Mouse (Mus musculus) cerebellum, postnatal 4 days (tissue): Measurements from ENCODE around the gene Pitpna.

Experiments used
- DNase-seq, 2 experiments: peaks; one replicate each; pipeline ENCODE4 v3.0.0; 2022; ENCODE audit warnings: low spot score in 2 of 2, mixed read lengths in 1 of 2

Gene Pitpna

GRCm38 (mm10) chr11:75631561-75632225, 43.8 kb downstream of the Pitpna start:
- no peak for DNase-seq

GRCm38 (mm10) chr11:75632921-75633320, 45.0 kb downstream of the Pitpna start:
- no peak for DNase-seq

DNA sequence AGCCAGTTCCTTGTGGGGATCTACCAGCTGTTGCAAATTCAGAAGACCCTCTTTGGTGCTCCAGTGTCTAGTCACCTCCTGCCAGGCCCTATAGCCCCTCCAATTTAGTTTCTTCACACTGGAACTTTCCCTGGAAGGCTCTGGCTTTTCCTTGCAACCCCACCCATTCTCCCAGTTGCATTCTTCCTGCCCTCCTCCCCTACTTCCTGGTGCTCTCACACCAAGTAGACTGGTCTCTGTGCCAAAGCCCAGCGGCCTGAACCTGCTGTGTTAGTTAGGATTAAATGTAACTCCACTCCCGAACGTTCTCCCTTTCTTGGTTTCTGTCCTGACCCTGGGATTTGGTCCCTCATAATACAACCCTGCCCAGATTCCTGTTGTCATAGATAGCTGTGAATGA, 46.9 kb downstream of the Pitpna start:
- no peak for DNase-seq

- no peak for DNase-seq
Measured at GRCm38 (mm10) chr11:75635315-75635714, 47.4 kb downstream of the Pitpna start.

DNA sequence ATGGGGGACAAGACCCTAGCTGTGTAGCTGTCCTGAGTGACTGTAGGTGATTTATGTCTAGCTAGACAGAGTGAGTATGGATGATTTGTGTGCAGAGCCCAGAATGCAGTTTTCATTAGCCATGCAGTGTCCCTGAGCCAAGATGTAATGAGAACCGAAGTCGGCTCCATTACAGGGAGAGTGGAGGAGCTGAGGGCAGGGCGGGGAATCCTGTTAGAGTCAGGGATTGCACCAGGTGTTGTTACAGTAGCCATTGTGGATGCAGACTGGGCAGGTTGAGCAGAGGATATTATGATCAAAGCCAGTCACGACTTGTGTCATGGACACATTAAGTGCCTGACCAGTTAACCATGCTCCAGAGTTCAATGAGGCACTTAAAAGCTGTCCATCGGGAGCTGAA, 55.4 kb downstream of the Pitpna start:
- DNase-seq = no peak

- no peak for DNase-seq
Measured at GRCm38 (mm10) chr11:75644684-75645083, 56.8 kb downstream of the Pitpna start.

- peak in 1 of 2 experiments; percentile 43 for DNase-seq
Measured at GRCm38 (mm10) chr11:75647681-75648211, 59.8 kb downstream of the Pitpna start.

GRCm38 (mm10) chr11:75649155-75649561, 61.3 kb downstream of the Pitpna start:
- DNase-seq = no peak

GRCm38 (mm10) chr11:75650311-75650710, 62.4 kb downstream of the Pitpna start, which contains the start of gene Myo1c:
Myo1c (plus strand) TSS chr11:75650504.
- DNase-seq = no peak

- DNase-seq = no peak
Measured at GRCm38 (mm10) chr11:75650958-75651425, 63.1 kb downstream of the Pitpna start.

- peak; percentile 41 to 55 for DNase-seq
Measured at GRCm38 (mm10) chr11:75651426-75652221, 63.7 kb downstream of the Pitpna start.

DNA sequence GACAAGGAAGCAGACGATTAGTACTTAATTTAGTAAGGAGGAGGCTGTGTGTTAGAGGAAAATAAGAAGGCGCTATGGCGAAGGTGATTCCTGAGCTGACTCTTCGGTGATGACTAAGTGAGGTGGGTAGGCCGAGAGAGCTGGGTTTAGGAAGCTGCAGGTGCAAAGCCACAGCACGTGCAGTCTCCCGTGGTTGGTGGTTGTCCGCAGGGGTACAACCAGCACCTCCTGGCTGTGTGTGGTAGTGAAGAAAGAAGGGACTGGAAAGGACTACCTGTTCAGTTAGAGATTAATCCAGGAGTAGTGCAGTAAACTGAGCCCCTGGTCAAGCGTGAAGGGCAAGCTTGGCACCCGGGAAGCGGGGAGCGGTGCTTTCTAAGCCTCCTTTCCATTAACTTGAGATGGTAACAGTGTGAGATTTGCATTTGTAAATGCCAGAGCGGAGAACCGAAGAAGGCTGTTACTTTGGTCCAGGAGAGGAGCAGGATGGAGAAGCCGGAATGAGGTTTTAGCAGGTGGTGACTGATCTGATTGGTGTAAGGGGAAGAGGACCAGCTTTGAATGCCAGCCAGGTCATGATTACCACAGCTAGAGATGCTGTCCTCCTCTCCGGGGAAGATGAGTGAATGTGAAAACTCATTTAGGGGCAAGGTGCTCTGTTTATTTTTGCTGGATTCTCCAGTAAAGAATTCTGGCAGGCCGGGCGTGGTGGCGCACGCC, 64.5 kb downstream of the Pitpna start:
- no peak for DNase-seq

- no peak for DNase-seq
Measured at GRCm38 (mm10) chr11:75652942-75653684, 65.2 kb downstream of the Pitpna start.

DNA sequence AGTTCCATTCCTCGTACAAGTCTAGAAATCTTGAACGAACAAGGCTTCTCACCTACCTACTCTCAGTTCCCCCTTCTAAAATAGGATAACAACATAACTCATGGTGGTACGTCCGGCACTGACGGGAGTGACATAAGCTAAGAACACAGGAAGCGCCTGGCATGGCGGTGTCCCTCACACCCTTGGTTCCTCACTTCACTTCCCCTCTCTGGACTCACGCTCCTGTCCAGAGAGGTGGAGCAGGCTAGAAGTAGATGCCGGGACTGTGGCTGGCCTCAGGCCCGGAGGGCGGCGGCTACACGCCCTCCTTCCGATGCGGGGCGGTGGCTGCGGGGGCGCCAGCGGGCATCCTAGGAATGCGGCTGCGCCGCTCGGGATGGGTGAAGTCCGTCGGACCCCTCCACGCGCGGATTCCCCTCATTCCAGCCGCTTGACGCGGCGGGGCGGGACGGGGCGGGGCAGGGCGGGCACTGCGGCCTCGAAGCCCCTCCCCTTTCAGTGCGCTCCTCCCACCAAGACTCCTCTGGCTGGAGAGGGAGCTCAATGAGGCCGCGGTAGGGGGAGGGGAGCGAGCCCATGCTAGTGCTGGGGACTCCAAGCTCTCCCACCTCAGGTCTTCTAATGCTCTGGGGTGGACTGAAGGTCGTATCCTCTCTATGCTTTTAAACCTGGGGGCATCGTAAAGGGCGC, 66.0 kb downstream of the Pitpna start:
- peak; percentile 38 to 52 for DNase-seq

- no peak for DNase-seq
Measured at GRCm38 (mm10) chr11:75654471-75655390, 66.8 kb downstream of the Pitpna start.

DNA sequence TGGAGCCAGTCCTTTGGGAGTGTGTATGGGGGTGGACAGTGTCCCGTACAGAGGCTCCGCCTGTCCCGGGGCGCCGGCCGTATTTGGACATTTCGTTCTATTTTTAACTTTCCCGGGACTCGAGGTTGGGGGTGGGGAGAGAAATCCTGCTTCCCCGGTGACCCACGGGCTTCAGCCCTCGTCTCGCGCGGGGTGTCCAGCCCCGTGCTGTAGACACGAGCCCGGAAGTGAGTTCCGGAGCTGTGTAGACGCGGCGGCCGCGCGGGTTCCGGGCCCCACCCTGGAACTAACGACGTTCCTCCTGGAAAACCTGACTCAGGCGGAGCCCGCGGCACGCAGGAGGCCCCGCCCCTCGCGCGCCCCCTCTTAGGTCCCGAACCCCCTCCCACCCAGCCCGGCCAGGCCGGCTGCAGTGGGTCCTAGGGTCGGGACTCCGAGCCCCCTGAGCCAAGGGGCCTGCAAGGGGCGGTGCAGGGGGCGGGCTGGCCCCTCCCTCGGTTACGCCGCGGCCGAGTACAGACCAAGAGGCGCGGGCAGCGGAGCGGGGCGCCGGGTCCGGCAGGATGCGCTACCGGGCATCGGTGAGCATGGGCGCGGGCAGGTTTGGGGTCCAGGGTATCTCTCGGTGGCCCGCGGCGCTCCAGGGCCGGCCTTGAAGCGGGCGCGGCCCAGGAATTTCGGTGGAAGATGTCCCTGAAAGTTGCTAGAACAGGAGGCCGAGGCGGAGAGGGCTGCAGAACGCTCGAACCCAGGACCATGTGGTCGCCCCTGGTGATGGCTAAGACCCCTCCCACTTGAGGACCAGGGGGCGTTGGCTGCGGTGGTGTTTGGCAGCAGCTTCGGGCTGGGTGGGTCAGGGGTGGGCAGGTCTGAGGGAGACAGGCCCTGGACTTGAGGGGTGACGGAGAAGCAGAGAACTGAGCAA, 68.0 kb downstream of the Pitpna start:
- peak in 1 of 2 experiments; percentile 26 for DNase-seq

DNA sequence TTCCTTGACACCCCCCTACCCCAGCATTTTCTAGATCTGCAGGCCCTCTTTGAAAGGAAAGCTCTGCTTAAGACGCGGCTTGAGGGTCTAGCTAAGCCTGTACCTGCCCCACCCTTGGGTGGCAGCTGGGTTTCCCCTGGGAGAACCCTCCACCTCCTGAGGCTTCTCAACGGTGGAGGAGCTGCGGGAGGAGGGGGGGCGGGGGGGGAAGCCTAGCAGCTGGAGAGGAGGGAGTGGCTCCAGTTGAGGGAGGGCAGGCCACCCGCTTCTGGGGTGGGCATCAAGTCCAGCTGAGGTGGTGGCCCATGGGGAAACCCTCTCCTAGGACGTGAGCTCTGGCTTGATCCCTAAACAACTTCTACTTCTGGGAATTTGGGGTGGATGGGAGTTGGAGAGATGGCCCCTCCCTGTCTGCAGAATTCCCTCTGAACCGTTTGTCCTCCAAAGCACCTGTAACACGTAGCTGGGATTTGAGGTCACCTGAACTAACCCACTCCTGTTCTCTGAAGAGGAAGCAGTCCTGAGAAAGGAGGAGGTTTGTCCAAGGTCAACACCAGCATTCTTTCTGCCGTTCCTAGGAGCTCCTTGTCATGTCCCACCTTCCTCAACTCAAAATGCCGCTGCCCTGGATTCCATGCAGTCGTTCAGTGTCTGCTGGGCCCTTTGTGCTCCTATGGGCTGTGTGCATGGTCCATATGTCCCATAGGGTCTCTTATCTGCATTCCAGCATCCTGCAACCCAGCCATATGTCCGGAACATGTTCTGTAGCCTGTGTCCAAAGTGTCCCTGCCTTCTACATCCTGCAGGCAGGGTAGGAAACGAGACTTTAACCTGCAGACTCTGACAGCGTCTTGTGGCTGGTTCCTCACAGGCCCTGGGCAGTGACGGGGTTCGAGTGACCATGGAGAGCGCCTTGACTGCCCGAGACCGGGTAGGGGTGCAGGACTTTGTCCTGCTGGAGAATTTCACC, 69.0 kb downstream of the Pitpna start:
- DNase-seq = no peak
